Mouse (Mus musculus): Measurements from ENCODE around the gene Cdiptos.

The Cdiptos gene

GRCm38 (mm10) chr7:127014320-127014719, 38.4 kb upstream of the Cdiptos start, which contains the start of gene Mvp:
Gene Mvp, minus strand, starts transcription at chr7:127014621.
- no peak for DNase-seq (ENCODE audit: low read depth, low spot score)

- DNase-seq (ENCODE audit: low read depth, low spot score) = no peak
These were observed 37.5 kb upstream of the Cdiptos start for GRCm38 (mm10) chr7:127013385-127013784.

- DNase-seq (ENCODE audit: low read depth, low spot score) = no peak
These were observed 36.9 kb upstream of the Cdiptos start for GRCm38 (mm10) chr7:127012845-127013244.

GRCm38 (mm10) chr7:127012374-127012773, 36.5 kb upstream of the Cdiptos start:
- no peak for DNase-seq (ENCODE audit: low read depth, low spot score)

- no peak for DNase-seq (ENCODE audit: low read depth, low spot score)
These were observed 35.8 kb upstream of the Cdiptos start for GRCm38 (mm10) chr7:127011717-127012116.

GRCm38 (mm10) chr7:127011051-127011450, 35.2 kb upstream of the Cdiptos start:
- DNase-seq (ENCODE audit: low read depth, low spot score) = no peak

- DNase-seq (ENCODE audit: low read depth, low spot score) = no peak
These were observed 33.6 kb upstream of the Cdiptos start for GRCm38 (mm10) chr7:127009307-127010085.

GRCm38 (mm10) chr7:127008239-127009019, 32.5 kb upstream of the Cdiptos start:
- no peak for DNase-seq (ENCODE audit: low read depth, low spot score)

- no peak for DNase-seq (ENCODE audit: low read depth, low spot score)
These were observed 31.6 kb upstream of the Cdiptos start for GRCm38 (mm10) chr7:127007313-127008024.

GRCm38 (mm10) chr7:127004122-127004875, 28.4 kb upstream of the Cdiptos start:
- DNase-seq (ENCODE audit: low read depth, low spot score) = no peak

- no peak for DNase-seq (ENCODE audit: low read depth, low spot score)
These were observed 27.7 kb upstream of the Cdiptos start for GRCm38 (mm10) chr7:127003620-127004019.

- no peak for DNase-seq (ENCODE audit: low read depth, low spot score)
These were observed 23.7 kb upstream of the Cdiptos start for GRCm38 (mm10) chr7:126999568-126999967.

- DNase-seq (ENCODE audit: low read depth, low spot score) = no peak
These were observed 20.6 kb upstream of the Cdiptos start for GRCm38 (mm10) chr7:126996449-126996848.

GRCm38 (mm10) chr7:126988816-126989215, 12.9 kb upstream of the Cdiptos start:
- no peak for DNase-seq (ENCODE audit: low read depth, low spot score)

GRCm38 (mm10) chr7:126986319-126986718, 10.4 kb upstream of the Cdiptos start:
- no peak for DNase-seq (ENCODE audit: low read depth, low spot score)

GRCm38 (mm10) chr7:126984667-126985444, 9.0 kb upstream of the Cdiptos start:
- DNase-seq (ENCODE audit: low read depth, low spot score) = no peak

GRCm38 (mm10) chr7:126983113-126983512, 7.2 kb upstream of the Cdiptos start:
- DNase-seq (ENCODE audit: low read depth, low spot score) = no peak

GRCm38 (mm10) chr7:126982054-126982453, 6.2 kb upstream of the Cdiptos start:
- no peak for DNase-seq (ENCODE audit: low read depth, low spot score)

GRCm38 (mm10) chr7:126981601-126982000, 5.7 kb upstream of the Cdiptos start:
- DNase-seq (ENCODE audit: low read depth, low spot score) = no peak

- no peak for DNase-seq (ENCODE audit: low read depth, low spot score)
These were observed 2.9 kb upstream of the Cdiptos start for GRCm38 (mm10) chr7:126978841-126979240.
